Mouse (Mus musculus) spleen, adult 2 months (tissue): ENCODE measurements around the gene Rsrc1.

Experiments
- CTCF ChIP-seq: fragments of 200-500 bp; IDR thresholded peaks from 2 replicates; pipeline ENCODE4 v1.5.1; 2011; ENCODE audit warnings: mild to moderate bottlenecking, inconsistent platforms; ENCODE audit not compliant: insufficient read depth, insufficient read length, insufficient replicate concordance; ENCODE audit errors: extremely low read depth
- POLR2A ChIP-seq: fragments of 200-500 bp; IDR thresholded peaks from 2 replicates; pipeline ENCODE4 v1.6.1; 2011; ENCODE audit warnings: low read depth, low read length, inconsistent platforms

DNA sequence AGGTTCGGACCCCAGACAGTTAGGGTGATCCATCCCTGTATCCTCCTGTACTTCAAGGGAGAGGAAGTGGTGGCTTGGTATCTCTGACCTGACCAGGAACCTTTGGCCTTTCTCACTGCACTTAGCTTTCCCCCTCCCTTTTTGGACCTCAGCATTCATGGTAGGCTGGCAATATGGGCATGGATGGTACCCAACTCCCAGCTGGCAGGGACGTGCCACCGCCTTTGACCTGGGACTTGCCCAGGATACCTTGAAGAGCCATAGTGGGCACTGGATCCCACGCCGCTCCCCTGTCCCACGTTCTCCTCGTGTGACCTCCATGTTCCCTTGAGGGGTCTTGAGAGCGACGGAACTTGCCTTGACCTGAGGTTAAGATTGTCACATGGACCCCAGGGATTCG lies 10.9 kb upstream of the Rsrc1 start:
- no peak for TF ChIP-seq CTCF
- TF ChIP-seq POLR2A, result no peak
